Mouse (Mus musculus): ENCODE data around the gene Xrcc5. TPM values are rescaled to one million over a fixed set of nuclear protein-coding genes. Genes with fewer than 3 reads are reported as not detected.

Gene Xrcc5
- polyA plus RNA-seq, 1 experiment = 2.6 TPM

DNA sequence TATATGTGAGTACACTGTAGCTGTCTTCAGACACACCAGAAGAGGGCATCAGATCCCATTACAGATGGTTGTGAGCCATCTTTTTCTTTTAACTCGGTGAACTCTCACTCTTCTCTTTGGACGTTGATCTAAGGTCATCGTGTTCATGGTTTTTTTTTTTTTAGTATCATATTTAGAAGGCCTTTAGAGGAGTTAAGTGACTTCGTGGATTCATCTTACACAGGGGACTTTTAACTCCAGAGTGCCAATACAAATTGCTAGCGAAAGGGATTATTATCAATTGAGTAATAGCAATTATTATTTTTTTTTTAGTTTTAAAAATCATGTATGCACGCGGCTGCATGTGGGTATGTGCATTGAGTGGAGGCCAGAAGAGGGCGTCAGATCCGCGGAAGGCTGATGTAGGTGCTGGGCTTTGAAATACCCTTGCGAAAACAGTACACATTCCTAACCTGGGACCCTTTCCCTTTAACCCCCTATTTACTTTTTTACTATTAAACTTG is 491 bp upstream of the Xrcc5 start:
- no peak for TF ChIP-seq GATA1 (IDR thresholded peaks at IDR 0.05; ENCODE audit: low read length)

DNA sequence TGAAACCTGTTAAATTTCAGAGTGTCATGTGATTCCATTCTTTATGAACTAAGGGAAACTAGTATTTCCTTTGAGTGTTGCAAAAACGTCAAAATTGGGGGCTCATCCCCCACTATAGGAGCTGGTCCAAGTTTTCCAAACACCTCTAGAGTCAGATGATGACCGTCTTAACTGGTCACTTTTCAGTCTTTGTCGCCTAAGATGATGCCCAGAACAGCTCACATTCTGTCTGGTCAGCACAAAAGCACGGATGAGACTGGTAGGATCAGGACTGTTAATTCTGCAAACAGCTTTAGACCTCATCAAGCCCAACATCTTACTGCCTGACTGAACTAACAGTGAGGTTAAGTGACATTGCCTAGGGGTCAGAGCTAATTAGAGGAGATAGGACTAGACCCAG is 1.7 kb downstream of the Xrcc5 start:
- no peak for TF ChIP-seq GATA1 (IDR thresholded peaks at IDR 0.05; ENCODE audit: low read length)

DNA sequence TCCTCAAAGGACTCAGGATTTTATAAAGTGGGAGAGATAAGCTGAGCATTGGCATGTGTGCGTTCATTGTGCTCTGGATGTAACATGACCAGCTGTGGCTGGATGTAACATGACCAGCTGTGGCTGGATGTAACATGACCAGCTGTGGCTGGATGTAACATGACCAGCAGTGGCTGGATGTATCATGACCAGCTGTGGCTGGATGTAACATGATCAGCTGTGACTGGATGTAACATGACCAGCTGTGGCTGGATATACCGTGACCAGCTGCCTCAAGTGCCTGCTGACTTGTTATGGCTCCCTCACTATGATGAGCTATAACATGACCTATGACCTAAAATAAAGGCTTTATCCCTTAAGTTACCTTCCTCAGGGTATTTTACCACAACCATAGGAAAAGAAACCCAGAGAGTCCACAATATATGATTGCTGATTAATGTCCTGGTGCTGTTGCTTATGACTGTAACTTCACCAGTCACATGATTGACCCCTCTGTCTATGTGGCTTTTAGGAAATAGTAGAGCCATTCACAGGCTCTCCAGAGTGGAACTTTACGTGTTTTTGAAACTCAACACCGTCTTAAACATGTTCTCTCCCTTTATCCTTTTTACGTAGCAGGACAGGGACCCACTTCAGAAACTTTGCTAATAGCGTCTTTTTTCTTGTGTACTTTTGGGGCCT is 2.7 kb downstream of the Xrcc5 start:
- no peak for TF ChIP-seq GATA1 (IDR thresholded peaks at IDR 0.05; ENCODE audit: low read length)

DNA sequence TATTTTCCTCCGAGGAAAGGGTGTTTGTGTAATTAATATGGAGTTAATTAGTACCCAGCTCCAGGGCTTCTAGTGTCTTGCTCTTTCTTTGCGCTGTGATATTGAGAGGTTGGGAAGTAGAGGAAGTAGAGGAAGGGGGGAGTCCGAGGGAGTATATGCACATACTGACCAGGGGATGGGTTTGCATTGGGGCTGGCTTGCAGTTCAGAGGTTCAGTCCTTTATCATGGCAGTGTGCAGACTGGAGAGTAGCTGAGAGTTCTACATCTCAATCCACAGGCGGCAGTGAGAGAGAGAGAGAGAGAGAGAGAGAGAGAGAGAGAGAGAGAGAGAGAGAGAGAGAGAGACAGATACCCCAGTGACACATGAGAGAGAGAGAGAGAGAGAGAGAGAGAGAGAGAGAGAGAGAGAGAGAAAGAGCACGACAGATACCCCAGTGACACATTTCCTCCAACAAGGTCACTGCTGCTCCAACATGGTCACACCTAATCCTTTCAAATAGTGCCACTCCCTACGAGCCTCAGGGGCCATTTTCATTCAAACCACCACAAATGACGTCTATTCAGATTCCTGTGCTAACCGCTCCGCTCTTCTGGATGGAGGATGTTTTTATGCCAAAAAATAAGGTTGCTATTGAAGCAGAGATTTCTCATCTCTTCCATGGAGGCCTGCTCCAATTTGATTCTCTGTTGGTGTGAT is 5.6 kb downstream of the Xrcc5 start:
- no peak for TF ChIP-seq GATA1 (IDR thresholded peaks at IDR 0.05; ENCODE audit: low read length)

DNA sequence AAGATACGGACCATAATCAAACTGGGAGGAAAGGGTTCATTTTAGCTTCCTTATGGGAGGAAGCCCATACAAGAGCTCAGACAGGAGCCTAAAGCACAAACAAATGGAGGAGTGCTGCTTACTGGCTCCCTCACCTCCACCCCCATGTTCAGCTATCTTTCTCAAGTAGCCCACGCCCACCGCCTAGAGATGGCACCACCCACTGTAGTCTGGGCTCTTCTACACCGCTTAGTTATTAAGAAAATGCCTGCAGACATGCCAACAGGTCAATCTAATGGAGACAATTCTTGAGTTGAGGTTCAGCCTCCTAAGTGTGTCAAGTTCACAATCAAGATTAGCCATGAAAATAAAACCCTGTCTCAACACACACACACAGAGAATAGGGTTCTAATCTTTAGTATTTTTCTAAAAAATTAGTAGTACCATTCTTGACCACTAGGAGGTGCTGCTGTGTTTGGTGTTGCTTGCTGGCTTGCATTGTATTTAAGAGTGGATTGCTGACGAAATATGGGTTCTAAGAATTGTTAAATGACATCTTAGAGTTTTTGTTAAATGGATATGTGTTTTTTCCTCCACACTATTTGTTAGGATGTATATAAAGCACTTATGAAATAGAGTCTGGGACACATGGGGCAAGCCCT is 6.3 kb downstream of the Xrcc5 start:
- TF ChIP-seq GATA1 (IDR thresholded peaks at IDR 0.05; ENCODE audit: low read length) = no peak

DNA sequence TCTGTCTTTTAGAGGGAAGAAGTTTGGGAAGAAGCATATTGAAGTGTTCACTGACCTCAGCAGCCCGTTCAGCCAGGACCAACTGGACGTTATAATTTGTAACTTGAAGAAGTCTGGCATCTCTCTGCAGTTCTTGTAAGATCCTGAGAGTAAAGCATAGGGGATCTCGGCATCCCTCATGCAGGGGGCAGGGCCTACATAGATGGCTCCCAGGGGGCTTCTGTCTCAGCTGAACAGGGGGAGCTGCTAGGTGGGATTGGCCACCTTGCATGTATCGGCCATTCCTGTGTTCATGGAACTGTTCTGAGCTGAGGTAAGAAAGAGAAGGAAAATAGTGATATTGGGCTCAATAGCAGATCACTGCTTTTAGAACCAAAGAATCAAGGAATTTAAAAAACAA is 8.2 kb downstream of the Xrcc5 start:
- TF ChIP-seq GATA1 (IDR thresholded peaks at IDR 0.05; ENCODE audit: low read length) = no peak

DNA sequence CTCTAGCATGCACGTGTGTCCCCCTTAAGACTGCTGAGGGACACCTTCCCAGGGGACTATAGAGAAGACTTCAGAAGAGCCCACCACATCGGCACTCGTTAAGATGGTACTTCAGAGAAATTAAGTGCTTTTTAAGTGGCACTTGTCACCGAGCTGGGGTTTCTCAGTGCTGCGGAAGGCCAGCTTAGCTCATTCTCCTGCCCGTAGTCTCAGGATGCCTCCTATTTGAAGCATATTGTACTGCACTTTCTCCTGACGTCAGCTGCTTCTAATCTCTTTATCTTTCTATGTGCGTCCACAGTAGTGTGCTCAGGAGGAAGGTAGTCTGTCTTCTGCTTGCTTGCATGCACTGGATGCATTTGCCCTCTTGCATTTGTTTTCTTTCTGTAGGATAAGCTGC is 9.2 kb downstream of the Xrcc5 start:
- TF ChIP-seq GATA1 (IDR thresholded peaks at IDR 0.05; ENCODE audit: low read length) = no peak

DNA sequence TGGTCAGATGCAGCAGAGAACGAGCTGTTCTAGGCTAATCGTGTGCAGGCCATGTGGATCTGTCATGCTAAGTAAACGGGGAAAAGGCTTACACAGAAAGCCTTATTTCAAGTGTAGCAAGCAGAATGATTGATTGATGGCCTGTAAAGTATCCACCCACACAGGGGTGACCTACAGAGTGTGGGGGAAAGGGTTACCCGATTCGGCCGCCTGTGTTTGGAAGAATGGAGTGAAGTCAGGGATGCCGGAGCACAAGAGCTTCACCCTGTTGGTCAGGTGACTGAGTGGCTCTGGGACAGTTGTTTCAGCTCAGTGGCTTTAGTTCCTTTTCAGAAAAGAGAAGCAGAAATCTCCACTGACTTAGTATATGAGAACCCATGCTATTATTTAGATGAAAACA is 9.7 kb downstream of the Xrcc5 start:
- no peak for TF ChIP-seq GATA1 (IDR thresholded peaks at IDR 0.05; ENCODE audit: low read length)

DNA sequence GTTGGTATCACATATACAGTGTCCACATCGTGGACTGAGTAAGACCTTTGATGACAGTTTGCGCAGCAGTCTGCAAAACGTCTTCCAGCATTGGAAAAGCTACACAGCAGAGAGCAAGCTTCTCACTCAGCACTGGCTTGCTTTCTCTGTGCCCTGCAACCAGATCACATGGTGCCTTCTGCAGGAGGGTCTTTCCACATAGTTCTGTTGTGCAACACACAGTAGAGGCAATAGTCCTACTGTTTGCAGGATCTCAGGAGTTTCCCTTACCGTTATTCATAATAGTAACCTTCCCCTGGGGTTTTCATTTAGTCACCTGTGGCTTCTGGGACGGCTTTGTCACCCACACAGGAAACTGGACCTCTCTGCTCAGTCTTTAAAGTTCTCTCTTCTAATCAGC is 13.5 kb downstream of the Xrcc5 start:
- no peak for TF ChIP-seq GATA1 (IDR thresholded peaks at IDR 0.05; ENCODE audit: low read length)

DNA sequence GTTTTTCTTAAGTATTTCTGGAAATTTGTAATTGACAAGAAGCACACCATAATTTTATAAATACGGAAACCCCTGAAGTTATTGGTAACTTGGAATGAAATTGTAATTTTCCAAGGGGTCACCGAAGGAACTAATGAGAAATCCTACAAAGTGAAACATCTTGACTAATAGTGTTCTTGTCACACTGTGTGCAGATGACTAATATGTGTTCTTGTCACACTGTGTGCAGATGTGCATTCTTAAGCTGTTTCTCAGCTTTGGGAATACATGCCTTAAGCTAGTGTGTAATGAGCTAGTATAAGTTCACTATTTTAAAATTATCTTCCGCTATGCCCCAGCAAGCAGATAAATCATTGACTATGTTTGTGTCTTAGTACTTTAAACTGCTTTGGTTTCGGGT is 16.0 kb downstream of the Xrcc5 start:
- TF ChIP-seq GATA1 (IDR thresholded peaks at IDR 0.05; ENCODE audit: low read length) = no peak

DNA sequence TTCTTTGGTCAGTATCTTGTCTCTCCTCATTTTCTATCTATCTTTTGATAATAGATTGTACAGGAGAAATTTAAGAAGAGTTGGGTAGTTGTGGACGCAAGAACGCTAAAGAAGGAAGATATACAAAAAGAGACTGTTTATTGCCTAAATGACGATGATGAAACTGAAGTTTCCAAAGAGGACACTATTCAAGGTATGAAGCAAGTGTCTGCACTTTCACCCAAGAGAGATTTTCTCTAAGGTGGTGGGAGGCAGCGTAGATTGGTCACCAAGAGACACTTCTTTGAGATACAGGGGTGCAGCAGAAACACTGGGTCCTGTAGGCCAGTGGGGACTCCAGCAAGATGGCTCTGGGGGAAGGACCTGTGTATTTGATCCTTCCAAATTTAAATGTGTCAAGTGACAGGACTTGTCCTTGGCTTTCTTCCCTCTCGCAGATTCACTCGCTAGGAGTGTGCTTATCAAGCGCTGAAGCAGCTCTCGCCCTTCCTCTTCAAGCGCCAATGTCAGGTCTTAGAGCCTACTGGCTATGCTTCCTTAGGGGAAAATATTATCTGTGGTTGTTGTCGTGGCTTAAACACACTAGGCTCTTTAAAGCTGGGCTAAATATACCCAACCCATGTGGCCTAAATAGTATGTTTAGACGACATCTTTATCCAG is 19.1 kb downstream of the Xrcc5 start:
- no peak for TF ChIP-seq GATA1 (IDR thresholded peaks at IDR 0.05; ENCODE audit: low read length)

DNA sequence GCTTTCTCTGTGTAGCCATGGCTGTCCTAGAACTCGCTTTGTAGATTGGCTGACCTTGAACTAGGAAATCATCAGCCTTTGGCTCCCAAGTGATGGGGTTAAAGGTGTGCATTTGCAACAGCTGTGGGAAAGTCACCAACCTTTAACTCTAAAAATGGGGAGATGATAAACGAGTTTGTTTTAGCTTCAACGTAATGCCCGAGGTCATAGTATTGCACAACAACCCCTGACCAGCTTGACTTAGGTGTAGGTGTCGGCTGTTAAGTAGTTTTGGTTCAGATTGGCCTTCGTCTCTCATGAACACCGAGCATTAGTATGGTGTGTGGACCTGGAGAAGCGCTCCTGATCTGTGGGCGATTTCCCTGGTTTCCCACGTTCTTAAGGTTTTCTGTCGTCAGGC is 27.6 kb downstream of the Xrcc5 start:
- no peak for TF ChIP-seq GATA1 (IDR thresholded peaks at IDR 0.05; ENCODE audit: low read length)

DNA sequence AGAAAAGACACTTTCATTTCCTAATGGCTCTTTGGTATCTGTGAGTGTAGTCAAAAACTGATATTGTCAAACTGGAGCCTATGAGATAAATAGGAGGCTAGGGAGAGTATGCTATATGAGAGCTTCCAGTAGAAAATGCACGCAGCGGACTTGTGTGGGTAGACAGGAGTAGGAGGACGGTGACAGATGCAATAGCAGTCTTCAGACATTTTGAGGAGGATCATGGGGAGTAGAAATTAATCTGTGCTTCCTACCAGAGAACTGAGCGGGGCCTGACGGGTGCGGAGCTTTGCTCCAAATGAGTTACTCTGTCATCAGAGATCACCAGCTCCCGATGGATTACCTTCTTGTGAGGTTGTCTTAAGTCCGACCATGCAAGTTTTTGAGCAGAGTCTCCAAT is 29.6 kb downstream of the Xrcc5 start:
- no peak for TF ChIP-seq GATA1 (IDR thresholded peaks at IDR 0.05; ENCODE audit: low read length)

DNA sequence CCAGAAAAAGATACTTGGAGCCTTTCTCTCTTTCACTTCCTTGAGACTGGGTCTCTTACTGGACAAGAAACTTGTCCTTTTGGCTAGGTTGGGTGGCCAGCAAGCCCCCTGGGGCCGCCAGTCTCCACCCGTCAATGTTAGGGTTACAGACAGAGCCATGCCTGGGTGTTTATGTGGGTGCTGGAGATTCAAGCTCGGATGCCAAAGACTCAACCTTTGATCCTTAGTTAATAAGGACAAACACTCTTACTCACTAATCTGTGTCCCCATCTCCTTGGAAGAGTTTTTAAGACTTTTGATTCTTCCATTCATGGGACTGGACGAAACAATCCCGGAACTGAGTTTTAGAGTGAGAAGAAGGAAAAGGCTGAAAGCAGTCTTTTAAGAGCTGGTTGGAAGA is 31.1 kb downstream of the Xrcc5 start:
- TF ChIP-seq GATA1 (IDR thresholded peaks at IDR 0.05; ENCODE audit: low read length) = no peak

DNA sequence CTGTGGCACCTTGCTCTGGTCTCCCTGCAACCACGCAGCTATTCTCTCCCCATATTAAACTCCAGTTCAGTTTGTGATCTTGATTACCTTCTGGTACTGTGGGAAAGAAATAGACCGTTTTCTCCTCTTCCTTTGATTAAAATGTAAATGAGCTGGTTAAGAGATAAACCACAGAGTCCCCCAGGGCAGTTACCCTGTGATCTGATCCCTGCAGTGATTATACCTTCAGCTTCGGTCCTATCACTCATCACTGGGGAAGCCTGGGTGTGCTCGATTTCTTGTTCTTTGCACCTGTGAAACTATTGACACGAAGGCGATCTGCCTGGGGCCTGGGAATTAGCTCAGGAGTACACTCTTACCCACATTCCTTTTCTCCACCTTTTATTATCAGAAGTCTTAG is 40.7 kb downstream of the Xrcc5 start:
- no peak for TF ChIP-seq GATA1 (IDR thresholded peaks at IDR 0.05; ENCODE audit: low read length)

DNA sequence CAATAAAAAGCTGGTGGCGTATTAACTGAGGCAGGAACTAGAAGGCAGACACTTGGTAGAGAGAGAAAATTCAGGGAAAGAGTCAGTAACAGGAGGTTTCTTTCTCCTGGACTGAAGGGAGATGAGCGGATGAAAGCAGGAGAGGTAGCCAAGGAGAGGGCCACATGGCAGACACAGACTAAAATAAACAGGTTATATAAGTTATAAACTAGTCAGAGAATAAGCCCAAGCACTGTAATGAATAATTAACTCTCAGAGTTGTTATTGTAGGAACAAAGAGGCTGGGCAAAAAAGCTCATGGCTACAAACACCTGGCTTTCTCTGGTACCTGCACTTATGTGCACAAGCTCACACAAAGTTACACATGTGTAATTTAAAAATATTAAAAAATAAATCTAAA is 47.6 kb downstream of the Xrcc5 start:
- TF ChIP-seq GATA1 (IDR thresholded peaks at IDR 0.05; ENCODE audit: low read length) = no peak
